Mouse (Mus musculus): ENCODE measurements around the gene Olfr279. TPM values are rescaled to one million over a fixed set of nuclear protein-coding genes. Genes with fewer than 3 reads are reported as not detected.
A peak's percentile ranks its signal among the peaks of the same experiment; 100 is the strongest.

Olfr279 gene
- not detected in 2 replicates for polyA plus RNA-seq (2015; fragmentation: Nextera tagmentation; extraction: Ambion mirVana)

DNA sequence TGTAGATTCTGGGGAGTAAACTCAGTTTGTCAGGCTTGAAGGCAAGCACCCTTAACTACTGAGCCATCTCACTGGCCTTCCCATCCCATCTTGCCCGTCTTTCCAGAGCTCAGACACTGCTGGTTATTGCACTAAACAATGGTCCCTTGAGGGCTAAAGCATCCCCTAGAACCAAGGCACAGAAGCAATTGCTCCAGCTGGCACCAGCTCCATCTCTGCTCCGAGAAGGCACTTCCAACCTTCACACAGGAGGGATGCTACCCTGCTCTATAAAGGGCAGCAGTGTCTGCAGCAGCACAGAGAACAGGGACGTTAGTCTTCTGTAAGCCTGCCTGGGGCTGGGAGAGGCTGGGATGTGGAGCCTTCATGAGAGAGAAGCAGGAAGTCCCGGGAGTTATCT is at the start of gene Olfr279:
Gene Olfr279, plus strand, starts transcription at position 301 of the 400 bp plus-strand sequence.
- no peak for ATAC-seq (ENCODE audit: insufficient read depth, low FRiP score, low read depth)
- 60% methylated on average over 4 of the region's 4 CpGs for WGBS
- no peaks in the 10 kb centered on the region for H3K27me3 ChIP-seq (replicated peaks)
- no peaks in the 10 kb centered on the region for H3K9me3 ChIP-seq
- no peaks in the 10 kb centered on the region for H3K36me3 ChIP-seq
- no peak within 1 kb of the TSS for H3K27ac ChIP-seq
- no peak within 1 kb of the TSS for H3K9ac ChIP-seq
- H3K4me1 ChIP-seq, result no peaks in the 10 kb centered on the region
- no peak within 1 kb of the TSS for H3K4me2 ChIP-seq
- H3K4me3 ChIP-seq (replicated peaks), result no peak within 1 kb of the TSS

DNA sequence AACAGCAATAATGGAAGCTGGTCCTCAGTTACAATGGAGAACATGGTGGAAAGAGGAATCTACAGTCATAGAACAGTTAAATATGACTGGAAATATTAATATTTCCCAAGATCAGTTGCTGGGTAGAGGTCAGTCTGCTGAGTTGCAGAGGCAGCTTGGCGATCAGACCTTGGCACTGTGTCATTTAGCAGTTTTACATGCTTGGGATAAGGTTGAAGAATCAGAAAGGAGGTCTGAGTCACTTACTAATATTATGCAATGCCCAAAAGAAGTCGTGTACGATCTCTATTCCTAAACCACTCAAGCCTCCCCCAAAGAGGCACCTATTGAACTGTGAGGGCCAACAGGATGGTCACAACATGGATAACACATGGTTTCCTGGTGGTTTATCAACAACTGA is 47.6 kb upstream of the Olfr279 start:
- no peak for ATAC-seq (ENCODE audit: insufficient read depth, low FRiP score, low read depth)

DNA sequence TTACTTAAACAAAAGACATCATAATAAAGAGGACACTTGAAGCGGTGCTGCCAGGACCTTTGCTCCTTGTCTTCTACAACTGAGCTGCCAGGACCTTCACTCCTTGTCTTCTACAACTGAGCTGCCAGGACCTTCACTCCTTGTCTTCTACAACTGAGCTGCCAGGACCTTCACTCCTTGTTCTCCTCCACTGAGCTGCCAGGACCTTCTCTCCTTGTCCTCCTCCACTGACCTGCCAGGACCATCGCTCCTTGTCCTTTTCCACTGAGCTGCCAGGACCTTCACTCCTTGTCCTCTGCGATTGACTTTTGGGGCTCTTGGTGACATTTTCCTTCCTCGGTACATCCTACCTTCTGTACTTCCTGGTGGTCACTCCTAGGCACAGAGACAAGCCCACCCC is 43.7 kb upstream of the Olfr279 start:
- Histone ChIP-seq H3K4me3 (replicated peaks) (no peak overlapping the region), H3K27me3 (replicated peaks) (no peaks in the 10 kb centered on the region), H3K4me1 (no peaks in the 10 kb centered on the region), H3K27ac (no peak overlapping the region), H3K4me2 (no peak overlapping the region), H3K9ac (no peak overlapping the region), H3K9me3 (no peaks in the 10 kb centered on the region), H3K36me3 (no peaks in the 10 kb centered on the region)
- ATAC-seq (ENCODE audit: insufficient read depth, low FRiP score, low read depth), result no peak
- 50% methylated on average over 4 of the region's 4 CpGs for WGBS

More for the DNA sequence above, 47.6 kb upstream of the Olfr279 start:
- no peak overlapping the region for H3K4me3 ChIP-seq (replicated peaks)
- H3K27ac ChIP-seq, result no peak overlapping the region
- H3K4me2 ChIP-seq, result no peak overlapping the region
- H3K27me3 ChIP-seq (replicated peaks), result no peaks in the 10 kb centered on the region
- WGBS, result 74% methylated on average over 3 of the region's 3 CpGs
- no peaks in the 10 kb centered on the region for H3K4me1 ChIP-seq
- no peaks in the 10 kb centered on the region for H3K9me3 ChIP-seq
- H3K9ac ChIP-seq, result no peak overlapping the region
- H3K36me3 ChIP-seq, result no peaks in the 10 kb centered on the region

DNA sequence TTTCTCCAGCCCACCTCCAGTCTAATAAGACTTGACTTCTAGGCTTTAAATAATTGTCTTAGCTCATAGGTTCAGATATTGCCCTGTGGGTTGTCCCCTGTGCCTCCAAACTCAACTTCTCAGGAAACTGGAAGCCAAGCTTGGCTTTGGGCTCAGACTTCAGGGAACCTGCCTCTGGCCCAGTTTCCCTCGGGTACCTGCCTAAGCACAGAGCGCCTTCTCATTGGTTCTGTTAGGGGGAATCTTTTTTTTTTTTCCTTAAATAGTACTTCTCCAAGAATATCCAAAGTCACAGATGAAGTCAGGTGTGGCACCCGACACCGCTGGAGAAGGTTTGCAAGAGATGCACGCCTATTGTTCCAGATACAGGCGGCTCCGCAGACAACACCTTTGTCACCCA is 39.9 kb upstream of the Olfr279 start, which contains the start of gene Olfr281:
Gene Olfr281, plus strand, starts transcription at position 301 of the 400 bp plus-strand sequence.
- H3K27me3 ChIP-seq (replicated peaks), result no peaks in the 10 kb centered on the region
- no peaks in the 10 kb centered on the region for H3K4me1 ChIP-seq
- H3K36me3 ChIP-seq, result no peaks in the 10 kb centered on the region
- H3K9me3 ChIP-seq, result no peaks in the 10 kb centered on the region
- H3K9ac ChIP-seq, result no peak within 1 kb of the TSS
- no peak within 1 kb of the TSS for H3K4me2 ChIP-seq
- ATAC-seq (ENCODE audit: insufficient read depth, low FRiP score, low read depth), result no peak
- H3K4me3 ChIP-seq (replicated peaks), result no peak within 1 kb of the TSS
- no peak within 1 kb of the TSS for H3K27ac ChIP-seq
- WGBS, result 87% methylated on average over 7 of the region's 7 CpGs

DNA sequence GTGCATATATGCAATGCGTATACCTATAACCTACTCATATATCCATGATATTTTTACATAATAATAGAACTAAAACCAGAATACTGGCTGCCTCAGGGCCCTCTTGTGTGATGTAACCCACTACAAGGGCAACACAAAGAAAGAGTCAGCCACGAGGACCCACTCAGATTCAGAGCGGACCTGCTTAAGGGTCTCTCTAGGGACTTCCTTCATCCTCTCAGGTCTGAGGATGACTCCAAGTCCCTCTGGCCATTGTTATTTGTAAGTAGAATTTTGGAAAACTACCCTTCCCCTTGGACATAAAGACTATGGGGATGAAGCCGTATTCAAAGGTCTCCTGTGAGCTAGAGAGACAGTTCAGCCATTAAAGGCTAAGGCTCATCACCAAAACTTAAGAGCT is 22.6 kb upstream of the Olfr279 start, which contains the start of gene OR5BS1P:
Gene OR5BS1P, plus strand, starts transcription at position 301 of the 400 bp plus-strand sequence.
- ATAC-seq (ENCODE audit: insufficient read depth, low FRiP score, low read depth), result no peak
- Histone ChIP-seq H3K27ac (no peak within 1 kb of the TSS), H3K9ac (no peak within 1 kb of the TSS), H3K27me3 (replicated peaks) (no peaks in the 10 kb centered on the region), H3K4me1 (no peaks in the 10 kb centered on the region), H3K4me2 (no peak within 1 kb of the TSS), H3K9me3 (no peaks in the 10 kb centered on the region), H3K36me3 (no peaks in the 10 kb centered on the region), H3K4me3 (replicated peaks) (no peak within 1 kb of the TSS)
- 94% methylated on average over 4 of the region's 4 CpGs for WGBS

DNA sequence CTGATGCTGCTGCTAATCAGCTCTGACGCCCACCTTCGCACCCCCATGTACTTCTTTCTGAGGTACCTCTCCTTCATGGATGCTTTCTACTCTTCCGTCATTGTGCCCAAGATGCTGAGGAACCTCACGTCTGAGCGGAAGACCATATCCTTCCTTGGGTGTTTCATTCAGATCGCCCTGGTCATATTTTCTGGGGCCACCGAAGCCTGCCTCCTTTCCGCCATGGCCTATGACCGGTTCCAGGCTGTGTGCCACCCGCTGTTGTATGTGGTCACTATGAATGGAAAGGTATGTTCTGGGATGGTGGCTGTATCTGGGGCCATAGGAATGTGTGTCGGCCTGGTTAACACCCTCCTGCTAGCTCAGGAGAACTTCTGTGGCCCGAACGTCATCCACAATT is 20.7 kb upstream of the Olfr279 start:
- ATAC-seq (ENCODE audit: insufficient read depth, low FRiP score, low read depth), result no peak
- H3K27me3 ChIP-seq (replicated peaks), result no peaks in the 10 kb centered on the region

DNA sequence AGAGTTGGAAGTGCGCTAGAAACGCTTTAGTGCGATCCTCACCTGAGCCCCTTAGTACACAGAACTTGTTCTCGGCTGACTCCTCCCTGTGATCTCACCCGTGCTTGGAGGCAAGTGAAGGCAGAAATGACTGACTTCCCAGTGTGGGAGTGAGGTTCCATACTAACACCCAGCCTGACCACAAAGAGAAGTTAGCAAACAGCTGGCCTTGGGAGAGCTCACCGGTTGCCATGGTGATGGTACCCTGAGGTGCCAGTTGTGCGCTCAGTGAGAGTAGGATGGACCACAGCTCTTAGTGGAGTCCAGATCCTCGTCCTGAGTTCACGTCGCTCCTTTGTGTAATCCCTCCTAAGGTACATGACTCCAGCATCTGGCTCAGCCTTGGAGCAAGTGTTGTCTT is 17.2 kb upstream of the Olfr279 start:
- no peak for ATAC-seq (ENCODE audit: insufficient read depth, low FRiP score, low read depth)
- Histone ChIP-seq H3K4me1 (no peaks in the 10 kb centered on the region), H3K4me3 (replicated peaks) (no peak overlapping the region), H3K27me3 (replicated peaks) (no peaks in the 10 kb centered on the region), H3K9ac (no peak overlapping the region), H3K4me2 (no peak overlapping the region), H3K9me3 (no peaks in the 10 kb centered on the region), H3K36me3 (no peaks in the 10 kb centered on the region), H3K27ac (no peak overlapping the region)
- 75% methylated on average over 10 of the region's 10 CpGs for WGBS

More for the DNA sequence above, 20.7 kb upstream of the Olfr279 start:
- 92% methylated on average over 13 of the region's 13 CpGs for WGBS
- Histone ChIP-seq H3K4me1 (no peaks in the 10 kb centered on the region), H3K9me3 (no peaks in the 10 kb centered on the region), H3K4me2 (no peak overlapping the region), H3K27ac (no peak overlapping the region), H3K36me3 (no peaks in the 10 kb centered on the region), H3K9ac (no peak overlapping the region), H3K4me3 (replicated peaks) (no peak overlapping the region)

DNA sequence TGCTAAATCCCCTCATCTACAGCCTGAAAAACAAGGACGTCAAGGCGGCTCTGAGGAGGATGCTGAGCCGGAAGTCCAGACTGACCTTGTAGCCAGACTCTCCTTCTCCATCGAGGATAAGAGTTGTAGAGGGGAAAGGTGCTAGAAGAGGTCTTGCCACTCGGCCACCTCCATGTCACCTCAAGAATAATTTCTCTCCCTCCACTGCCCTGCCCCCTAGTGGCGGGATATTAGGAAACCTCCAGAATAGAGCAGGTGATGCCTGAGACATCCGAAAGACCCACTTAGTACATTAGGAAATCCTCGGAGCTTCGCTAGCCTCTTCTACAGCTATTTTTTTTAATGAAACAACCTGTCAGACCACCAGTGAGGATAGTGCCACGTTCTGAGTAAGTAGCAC is 16.8 kb upstream of the Olfr279 start:
- no peaks in the 10 kb centered on the region for H3K27me3 ChIP-seq (replicated peaks)
- no peak for ATAC-seq (ENCODE audit: insufficient read depth, low FRiP score, low read depth)
- H3K9me3 ChIP-seq, result no peaks in the 10 kb centered on the region
- no peaks in the 10 kb centered on the region for H3K4me1 ChIP-seq
- H3K4me2 ChIP-seq, result no peak overlapping the region
- no peak overlapping the region for H3K9ac ChIP-seq
- no peak overlapping the region for H3K4me3 ChIP-seq (replicated peaks)
- 46% methylated on average over 10 of the region's 10 CpGs for WGBS
- H3K36me3 ChIP-seq, result no peaks in the 10 kb centered on the region
- H3K27ac ChIP-seq, result no peak overlapping the region

DNA sequence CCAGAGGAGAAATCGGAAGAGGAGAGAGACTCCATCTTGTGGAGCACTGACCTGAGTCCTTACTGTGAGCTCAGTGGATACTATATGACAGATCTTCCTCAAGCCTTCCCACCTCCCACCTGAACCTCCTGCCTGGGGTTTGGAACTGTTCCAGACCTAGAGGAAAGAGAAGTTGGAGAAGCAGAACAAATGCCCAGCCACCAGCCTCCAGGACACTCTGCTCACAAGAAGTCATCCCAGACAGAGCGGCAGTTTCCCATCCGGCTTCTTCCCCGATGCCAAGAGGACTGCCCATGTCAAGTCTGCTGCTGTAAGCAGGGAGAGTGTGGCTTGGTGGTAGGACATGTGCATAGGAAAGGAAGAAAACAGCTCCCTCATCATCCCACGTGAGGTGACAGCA is 15.9 kb upstream of the Olfr279 start:
- H3K36me3 ChIP-seq, result no peaks in the 10 kb centered on the region
- no peaks in the 10 kb centered on the region for H3K4me1 ChIP-seq
- H3K27ac ChIP-seq, result no peak overlapping the region
- H3K9ac ChIP-seq, result no peak overlapping the region
- WGBS, result 80% methylated on average over 5 of the region's 5 CpGs
- no peak overlapping the region for H3K4me2 ChIP-seq
- no peaks in the 10 kb centered on the region for H3K27me3 ChIP-seq (replicated peaks)
- no peak for ATAC-seq (ENCODE audit: insufficient read depth, low FRiP score, low read depth)
- H3K4me3 ChIP-seq (replicated peaks), result no peak overlapping the region
- H3K9me3 ChIP-seq, result no peaks in the 10 kb centered on the region

DNA sequence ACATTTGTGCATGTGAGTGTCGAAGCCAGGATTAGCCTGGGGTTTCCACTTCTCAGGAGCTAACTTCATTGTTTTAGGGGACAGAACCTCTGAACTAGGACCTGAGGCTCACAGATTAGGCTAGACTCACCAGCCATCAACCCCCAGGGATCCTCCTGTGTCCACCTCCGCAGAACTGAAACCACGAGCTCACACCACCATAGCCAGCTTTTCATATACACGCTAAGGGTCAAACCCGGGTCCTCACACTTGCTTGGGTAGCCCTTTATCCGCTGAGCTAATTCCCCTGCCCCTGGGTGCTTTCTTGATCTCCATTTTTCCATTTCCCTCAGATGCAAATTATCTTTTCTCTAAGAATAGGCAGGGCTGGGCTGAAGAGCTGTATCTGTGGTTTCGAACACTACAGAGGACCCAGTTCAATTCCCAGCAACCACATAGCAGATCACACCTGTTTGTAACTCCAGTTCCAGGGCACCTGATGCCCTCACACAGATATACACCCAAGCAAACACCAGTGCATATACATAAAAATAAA is 12.6 kb upstream of the Olfr279 start:
- H3K27me3 ChIP-seq (replicated peaks), result no peaks in the 10 kb centered on the region
- no peak overlapping the region for H3K4me3 ChIP-seq (replicated peaks)
- no peaks in the 10 kb centered on the region for H3K36me3 ChIP-seq
- H3K4me1 ChIP-seq, result no peaks in the 10 kb centered on the region
- no peaks in the 10 kb centered on the region for H3K9me3 ChIP-seq
- H3K4me2 ChIP-seq, result no peak overlapping the region
- no peak for ATAC-seq (ENCODE audit: insufficient read depth, low FRiP score, low read depth)
- no peak overlapping the region for H3K9ac ChIP-seq
- 68% methylated on average over 7 of the region's 7 CpGs for WGBS
- H3K27ac ChIP-seq, result no peak overlapping the region

DNA sequence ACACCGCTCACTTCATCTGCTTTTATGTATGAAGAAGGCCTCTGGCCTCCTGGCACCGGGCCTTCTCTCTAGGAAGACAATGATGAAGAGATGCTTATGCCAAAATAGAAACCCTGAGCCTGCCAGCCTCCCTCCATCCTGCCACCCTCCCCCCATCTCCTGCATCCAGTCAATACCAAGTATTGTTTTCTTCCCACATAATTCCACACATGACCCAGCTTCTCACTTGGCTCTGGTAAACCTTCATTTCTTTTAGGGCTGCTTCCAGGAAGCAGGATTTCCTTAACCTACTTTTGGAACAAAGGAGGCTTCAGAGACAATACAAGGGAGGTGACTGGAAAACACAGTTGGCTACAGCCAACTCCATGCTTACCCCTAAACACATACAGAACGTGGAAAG is 9.5 kb upstream of the Olfr279 start, which contains the start of gene Lalba:
Gene Lalba, minus strand, starts transcription at position 21 of the 400 bp plus-strand sequence.
- Histone ChIP-seq H3K4me1 (no peaks in the 10 kb centered on the region), H3K9me3 (no peaks in the 10 kb centered on the region), H3K27ac (no peak within 1 kb of the TSS), H3K4me3 (replicated peaks) (no peak within 1 kb of the TSS), H3K27me3 (replicated peaks) (no peaks in the 10 kb centered on the region), H3K4me2 (no peak within 1 kb of the TSS), H3K9ac (no peak within 1 kb of the TSS), H3K36me3 (no peaks in the 10 kb centered on the region)
- 49% methylated on average over 3 of the region's 3 CpGs for WGBS
- no peak for ATAC-seq (ENCODE audit: insufficient read depth, low FRiP score, low read depth)

DNA sequence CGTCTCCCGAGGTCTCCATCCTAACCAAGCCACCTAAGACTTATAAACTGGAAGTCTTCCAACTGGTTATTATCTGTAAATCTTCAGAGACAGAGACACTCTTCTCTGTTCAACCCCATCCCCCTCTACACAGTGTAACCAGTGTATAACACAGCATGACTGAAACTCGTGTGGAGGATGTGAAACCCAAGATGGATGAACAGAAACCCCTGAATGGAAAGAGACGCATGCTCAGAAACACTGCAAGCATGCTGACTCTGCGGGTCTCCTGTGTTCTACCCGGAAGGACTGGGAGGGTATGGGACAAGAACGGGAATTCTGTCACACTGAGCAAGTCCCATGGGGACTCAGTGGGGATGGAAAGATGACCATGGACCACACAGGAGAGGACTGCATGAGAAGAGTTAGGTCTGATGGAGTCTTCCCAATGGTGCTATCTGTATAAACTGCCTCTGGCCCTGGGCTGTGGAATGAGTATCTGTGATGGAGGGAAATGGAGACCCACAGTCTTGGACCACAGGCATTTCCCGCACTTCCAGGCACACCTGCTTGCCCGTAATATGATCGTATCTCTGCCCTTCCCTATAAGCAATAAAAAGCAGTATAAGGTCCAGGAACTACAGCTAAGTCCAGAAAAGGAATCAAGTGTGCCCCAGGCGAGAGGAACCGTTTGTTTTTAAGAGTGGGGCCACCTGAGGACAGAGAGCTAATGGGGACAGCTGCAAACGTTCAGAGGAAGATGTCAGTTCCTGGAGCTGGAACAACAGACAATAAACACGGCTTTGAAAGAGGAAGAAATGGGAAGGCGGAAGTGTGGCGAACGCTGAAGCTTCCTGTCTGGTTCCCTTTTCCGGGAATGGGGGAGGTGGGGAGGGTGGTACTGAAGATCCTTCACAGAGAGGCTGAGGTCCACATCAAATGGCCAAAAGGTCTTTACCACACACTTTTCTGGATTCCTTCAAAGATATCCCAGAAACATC is 8.0 kb upstream of the Olfr279 start:
- H3K27me3 ChIP-seq (replicated peaks), result no peaks in the 10 kb centered on the region
- no peaks in the 10 kb centered on the region for H3K9me3 ChIP-seq
- ATAC-seq (ENCODE audit: insufficient read depth, low FRiP score, low read depth), result no peak
- no peak overlapping the region for H3K4me2 ChIP-seq
- no peaks in the 10 kb centered on the region for H3K4me1 ChIP-seq
- no peak overlapping the region for H3K9ac ChIP-seq
- WGBS, result 57% methylated on average over 18 of the region's 18 CpGs
- H3K4me3 ChIP-seq (replicated peaks), result no peak overlapping the region
- no peaks in the 10 kb centered on the region for H3K36me3 ChIP-seq
- peak overlapping the region; percentile 21; the same call in 1 of the 2 replicates for H3K27ac ChIP-seq
